Mouse (Mus musculus): Measurements from ENCODE around the gene Tgif1.

- TF ChIP-seq EP300 (IDR thresholded peaks at IDR 0.05; ENCODE audit: low read depth) (no peak), CTCF (IDR thresholded peaks at IDR 0.05; ENCODE audit: low read depth) (no peak)
Observed at GRCm38 (mm10) chr17:70870581-70870980, 17.2 kb upstream of the Tgif1 start.

Data from liver, postnatal 0 days (tissue).